Mouse (Mus musculus) olfactory bulb, adult 2 months (tissue): ENCODE data around the gene Prss57. TPM values are rescaled to one million over a fixed set of nuclear protein-coding genes. Genes with fewer than 3 reads are reported as not detected.

Experiments
- H3K27ac ChIP-seq: fragments of 200-500 bp; 2 replicates; pipeline ENCODE4 v1.5.1; 2012; ENCODE audit warnings: low read depth, low read length; ENCODE audit not compliant: insufficient read depth
- H3K4me1 ChIP-seq: fragments of 200-500 bp; 2 replicates; pipeline ENCODE4 v1.6.1; 2012; ENCODE audit warnings: low read length; ENCODE audit not compliant: control insufficient read depth, insufficient read depth
- H3K4me3 ChIP-seq: fragments of 200-500 bp; 2 replicates; pipeline ENCODE4 v1.5.1; 2012; ENCODE audit warnings: mild to moderate bottlenecking, low read depth, low read length, moderate library complexity; ENCODE audit not compliant: insufficient read depth
- CTCF ChIP-seq: fragments of 200-500 bp; IDR thresholded peaks from 2 replicates; pipeline ENCODE4 v1.5.1; 2012; ENCODE audit warnings: low read depth, mild to moderate bottlenecking, low read length, moderate library complexity; ENCODE audit not compliant: insufficient read depth
- POLR2A ChIP-seq: fragments of 200-500 bp; IDR thresholded peaks from 2 replicates; pipeline ENCODE4 v1.6.1; 2012; ENCODE audit warnings: mild to moderate bottlenecking, low read depth, low read length, moderate library complexity; ENCODE audit not compliant: insufficient read depth
- WGBS: fragments of 180-500 bp; shearing (Covaris S2); methylation state at CpG from one replicate; pipeline ENCODE4 v1.1.7; 2018; 5-methylcytosine and 5-hydroxymethylcytosine counted together
- polyA plus RNA-seq: library from polyadenylated mRNA; stranded (reverse); fragments of >200 nt; gene quantifications from 2 replicates; pipeline ENCODE4 v1.2.4, GENCODE M21; 2012; ENCODE audit warnings: low replicate concordance; ENCODE audit not compliant: missing spikeins, insufficient read depth, insufficient read length

Gene Prss57
- polyA plus RNA-seq, 1 experiment = not detected

- no peak for TF ChIP-seq CTCF
- no peak for TF ChIP-seq POLR2A
- WGBS = 19% methylated on average over 3 of the region's 3 CpGs
- peak overlapping the region; percentile 99 for H3K27ac ChIP-seq
- 0 out of 2 replicates have a peak overlapping the region, but pooled peaks have one; percentile 14 for H3K4me3 ChIP-seq
- H3K4me1 ChIP-seq = peaks cover 76% of the 10 kb centered on the region
Observed at GRCm38 (mm10) chr10:79801837-79802236, 11.1 kb upstream of the Prss57 start.

- WGBS = 40% methylated on average over 11 of the region's 11 CpGs
- H3K27ac ChIP-seq = peak overlapping the region; percentile 60
- no peak overlapping the region for H3K4me3 ChIP-seq
- TF ChIP-seq POLR2A (no peak), CTCF (no peak)
- peaks cover 69% of the 10 kb centered on the region for H3K4me1 ChIP-seq
Observed at GRCm38 (mm10) chr10:79800508-79800907, 9.7 kb upstream of the Prss57 start.

- Histone ChIP-seq H3K4me1 (peaks cover 59% of the 10 kb centered on the region), H3K4me3 (no peak overlapping the region), H3K27ac (peak overlapping the region; percentile 7)
- 76% methylated on average over 12 of the region's 12 CpGs for WGBS
- TF ChIP-seq CTCF (no peak), POLR2A (no peak)
Observed at GRCm38 (mm10) chr10:79798289-79798928, 7.6 kb upstream of the Prss57 start.

GRCm38 (mm10) chr10:79797326-79797725, 6.6 kb upstream of the Prss57 start:
- Histone ChIP-seq H3K4me3 (peak overlapping the region; percentile 4; the same call in 1 of the 2 replicates), H3K4me1 (peaks cover 57% of the 10 kb centered on the region), H3K27ac (peak overlapping the region; percentile 49)
- 44% methylated on average over 15 of the region's 15 CpGs for WGBS
- TF ChIP-seq CTCF (no peak), POLR2A (no peak)

- no peak overlapping the region for H3K27ac ChIP-seq
- TF ChIP-seq POLR2A = no peak
- no peak for TF ChIP-seq CTCF
- peaks cover 44% of the 10 kb centered on the region for H3K4me1 ChIP-seq
- WGBS = 95% methylated on average over 3 of the region's 3 CpGs
- no peak overlapping the region for H3K4me3 ChIP-seq
Observed at GRCm38 (mm10) chr10:79795905-79796304, 5.1 kb upstream of the Prss57 start.

- WGBS = 2% methylated on average over 10 of the region's 10 CpGs
- H3K4me1 ChIP-seq = peaks cover 36% of the 10 kb centered on the region
- peak overlapping the region; percentile 90 for H3K4me3 ChIP-seq
- peak overlapping the region; percentile 91 for H3K27ac ChIP-seq
- TF ChIP-seq POLR2A = peak; percentile 38; the same call in 1 of the 2 replicates
- no peak for TF ChIP-seq CTCF
Observed at GRCm38 (mm10) chr10:79794491-79794931, 3.8 kb upstream of the Prss57 start.

- TF ChIP-seq POLR2A (no peak; the same call in 1 of the 2 replicates), CTCF (no peak)
- 3% methylated on average over 38 of the region's 38 CpGs for WGBS
- Histone ChIP-seq H3K4me3 (peak overlapping the region; percentile 90), H3K4me1 (peaks cover 36% of the 10 kb centered on the region), H3K27ac (peak overlapping the region; percentile 91)
Observed at GRCm38 (mm10) chr10:79793738-79794490, 3.2 kb upstream of the Prss57 start.

- peak; percentile 84 for TF ChIP-seq CTCF
- no peak for TF ChIP-seq POLR2A
- H3K27ac ChIP-seq = peak within 1 kb of the TSS; percentile 91
- H3K4me1 ChIP-seq = peaks cover 34% of the 10 kb centered on the region
- 5% methylated on average over 51 of the region's 51 CpGs for WGBS
- H3K4me3 ChIP-seq = peak within 1 kb of the TSS; percentile 90
Observed at GRCm38 (mm10) chr10:79793051-79793737, 2.4 kb upstream of the Prss57 start, which contains the start of gene Palm. Palm (plus strand) TSS chr10:79793572.
